Mouse (Mus musculus) spleen, postnatal 14 days (tissue): ENCODE data around the gene Drd5.
A peak's percentile ranks its signal among the peaks of the same experiment; 100 is the strongest.

Experiments used
- DNase-seq, 2 experiments: peaks; one replicate each; pipeline ENCODE4 v3.0.0; 2021 to 2022; ENCODE audit warnings: low spot score in 2 of 2

The Drd5 gene

GRCm38 (mm10) chr5:38318966-38319786 lies at the start of gene Drd5:
Drd5 (plus strand) TSS chr5:38319367.
- no peak for DNase-seq

DNA sequence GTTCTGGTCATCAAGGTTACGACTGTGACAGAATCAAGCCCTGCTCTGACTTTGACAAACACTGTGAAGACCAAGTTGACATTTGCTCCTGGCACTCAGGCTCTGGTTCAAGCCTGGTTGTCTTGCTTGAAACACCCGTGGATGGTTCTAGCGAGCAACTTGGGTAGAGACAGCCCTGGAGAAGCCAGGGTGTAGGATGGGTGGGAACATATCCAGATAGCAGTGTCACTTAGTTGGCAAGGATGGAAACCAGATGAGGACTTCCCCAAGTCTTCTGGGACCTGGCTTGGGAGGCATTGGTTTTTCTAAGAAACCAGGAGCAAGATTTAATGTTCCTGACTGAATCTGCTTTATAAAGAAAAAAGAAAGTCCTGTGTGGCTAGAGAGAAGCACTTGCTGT lies 48.2 kb upstream of the Drd5 start:
- DNase-seq = no peak

GRCm38 (mm10) chr5:38273831-38274230 lies 45.3 kb upstream of the Drd5 start:
- no peak for DNase-seq

- no peak for DNase-seq
Measured at GRCm38 (mm10) chr5:38275771-38276170, 43.4 kb upstream of the Drd5 start, which contains the start of gene Otop1. Otop1 (plus strand) TSS chr5:38275972.

DNA sequence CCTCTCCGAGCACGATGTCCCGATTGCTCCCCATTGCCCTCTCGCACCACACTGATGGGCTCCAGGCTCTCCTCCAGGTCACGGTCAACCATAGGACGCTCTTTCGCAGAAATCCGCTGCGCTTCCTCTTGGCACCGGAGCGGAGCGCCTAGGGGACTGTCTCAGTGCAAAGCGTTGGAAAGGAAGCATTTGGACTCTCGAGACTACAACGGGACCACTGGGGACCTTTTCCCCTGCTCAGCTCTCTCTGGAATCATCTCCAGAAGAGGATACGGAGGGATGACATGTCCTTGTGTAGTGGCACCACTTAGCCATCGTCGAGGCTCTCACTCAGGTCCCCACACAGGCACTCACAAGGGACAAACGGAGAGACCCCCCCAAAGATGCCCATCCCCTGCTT lies 42.7 kb upstream of the Drd5 start:
- DNase-seq = no peak

DNA sequence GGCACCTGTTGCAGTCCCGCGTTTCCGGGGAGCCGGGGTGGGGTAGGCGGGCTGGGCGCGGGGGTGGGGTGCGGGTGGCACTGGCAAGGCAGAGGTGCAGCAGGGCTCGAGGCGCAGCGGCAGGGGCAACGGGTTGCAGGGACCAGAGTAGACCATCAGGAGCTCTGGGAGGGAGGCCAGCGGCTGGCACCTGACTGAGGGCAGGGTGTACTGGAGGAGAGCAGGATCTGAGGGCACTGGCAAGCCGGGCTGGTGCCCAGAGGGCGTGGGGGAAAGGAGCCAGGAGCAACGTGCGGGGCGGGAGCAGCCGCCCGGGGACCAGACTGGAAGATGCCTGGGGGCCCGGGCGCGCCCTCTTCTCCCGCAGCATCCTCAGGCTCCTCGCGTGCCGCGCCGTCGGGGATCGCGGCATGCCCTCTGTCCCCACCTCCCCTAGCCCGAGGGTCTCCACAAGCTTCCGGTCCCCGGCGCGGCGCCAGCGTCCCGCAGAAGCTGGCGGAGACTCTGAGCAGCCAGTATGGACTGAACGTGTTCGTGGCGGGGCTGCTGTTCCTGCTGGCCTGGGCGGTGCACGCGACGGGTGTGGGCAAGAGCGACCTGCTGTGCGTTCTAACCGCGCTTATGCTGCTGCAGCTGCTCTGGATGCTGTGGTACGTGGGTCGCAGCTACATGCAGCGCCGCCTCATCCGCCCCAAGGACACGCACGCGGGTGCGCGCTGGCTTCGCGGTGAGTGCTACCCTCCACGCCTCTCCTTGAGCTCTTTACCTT lies 41.9 kb upstream of the Drd5 start:
- DNase-seq = no peak

- no peak for DNase-seq
Measured at GRCm38 (mm10) chr5:38277936-38278600, 41.1 kb upstream of the Drd5 start.

DNA sequence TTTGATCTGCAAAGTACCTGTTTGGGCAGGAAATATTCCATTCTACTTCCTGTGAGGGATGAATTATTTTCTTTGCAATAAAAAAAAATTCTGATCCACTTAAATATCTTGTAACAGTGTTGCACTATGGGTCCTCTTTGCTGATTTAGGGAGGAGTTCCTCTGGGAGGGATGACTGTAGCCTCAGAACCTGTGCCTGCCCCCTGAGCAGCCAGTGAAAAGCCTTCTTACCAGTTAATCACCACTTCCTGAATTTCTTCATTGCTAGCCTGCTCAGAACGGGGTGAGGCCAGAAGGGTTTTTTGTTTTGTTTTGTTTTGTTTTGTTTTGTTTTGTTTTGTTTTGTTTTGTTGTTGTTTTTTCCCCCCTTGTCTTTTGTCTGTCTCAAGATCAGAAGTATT lies 39.1 kb upstream of the Drd5 start:
- no peak for DNase-seq

DNA sequence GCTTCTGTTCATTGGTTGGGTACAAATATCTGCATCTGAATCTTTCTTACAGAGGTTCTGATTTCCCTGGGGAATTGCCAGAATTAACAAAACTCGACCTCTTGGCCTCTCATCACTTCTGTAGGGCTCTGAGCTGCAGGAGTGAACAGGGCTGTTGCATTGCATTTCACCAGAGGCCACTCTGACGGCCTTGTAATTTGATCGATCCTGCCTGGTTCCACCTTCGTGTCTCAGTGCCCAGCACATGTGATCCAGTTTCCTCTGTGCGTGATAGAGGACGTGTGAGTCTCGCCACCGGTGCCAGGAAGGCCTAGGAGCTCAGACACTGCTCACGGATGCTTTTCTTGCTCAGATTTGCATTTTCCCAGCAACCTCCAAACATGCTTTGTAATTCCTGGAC lies 33.4 kb upstream of the Drd5 start:
- no peak for DNase-seq

DNA sequence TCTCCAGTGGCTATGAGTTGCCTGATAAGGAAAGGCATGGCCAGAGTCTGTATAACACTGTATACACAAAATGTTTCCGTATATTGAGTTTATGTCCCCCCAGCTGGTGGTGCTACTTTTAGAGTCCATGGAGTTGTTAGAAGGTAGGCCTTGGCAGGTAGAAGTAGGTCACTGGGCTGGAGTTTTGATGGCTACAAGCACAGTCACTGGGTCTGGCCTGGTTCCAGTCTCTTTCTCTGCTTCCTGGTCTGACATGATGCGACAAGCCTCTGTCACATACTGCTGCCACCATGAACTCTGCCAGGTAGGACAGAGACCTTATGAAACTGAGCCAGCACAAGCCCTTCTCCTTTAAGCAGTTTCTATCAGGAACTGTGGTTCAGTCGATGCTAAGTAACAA lies 30.7 kb upstream of the Drd5 start:
- no peak for DNase-seq

DNA sequence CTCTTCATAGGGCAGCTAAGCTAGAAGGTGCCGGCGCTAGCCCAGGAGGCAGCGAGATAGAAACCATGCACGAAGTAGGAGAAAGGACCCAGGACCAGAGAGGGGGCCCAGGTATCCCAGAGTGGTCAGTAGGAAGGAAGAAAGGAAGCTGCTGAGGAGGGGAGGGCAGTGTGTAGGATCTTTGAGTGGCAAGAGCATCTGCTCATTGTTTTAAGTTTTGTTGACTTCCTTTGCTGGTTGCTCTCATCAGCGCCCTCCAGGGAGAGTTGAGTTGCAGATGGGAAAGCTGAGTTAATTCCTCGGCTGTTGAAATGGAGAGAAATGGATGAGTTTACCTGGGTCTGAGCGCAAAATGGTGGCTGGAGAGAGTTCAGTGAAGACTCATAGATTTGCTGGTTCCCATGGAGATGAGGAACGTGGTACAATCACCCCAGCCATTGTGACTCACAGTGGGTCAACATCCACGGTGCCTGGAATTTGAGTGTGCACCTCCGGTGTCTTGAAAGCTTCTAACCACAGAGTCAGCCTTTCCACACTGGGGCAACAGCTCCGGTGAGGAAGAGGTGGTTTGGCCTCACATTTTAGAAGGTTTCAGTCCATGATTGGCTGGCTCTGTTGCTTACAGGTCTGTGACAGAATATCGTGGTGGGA lies 17.3 kb upstream of the Drd5 start:
- no peak for DNase-seq

DNA sequence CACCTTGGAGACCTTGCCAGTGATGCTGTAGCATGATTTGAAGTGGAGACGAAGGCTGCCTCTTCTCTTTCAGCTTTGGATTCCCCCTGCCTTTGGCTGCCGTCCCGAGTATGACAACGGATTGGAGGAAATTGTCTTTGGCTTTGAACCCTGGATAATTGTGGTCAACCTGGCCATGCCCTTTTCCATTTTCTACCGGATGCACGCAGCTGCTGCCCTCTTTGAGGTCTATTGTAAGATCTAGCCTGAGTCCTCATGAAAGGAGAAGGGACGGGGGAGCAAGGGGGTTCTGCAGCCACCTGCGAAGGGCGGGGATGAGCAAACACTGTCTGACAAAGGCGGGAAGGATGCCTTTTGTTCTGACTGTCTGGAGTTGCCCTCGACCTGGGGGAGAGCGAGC lies 16.5 kb upstream of the Drd5 start:
- no peak for DNase-seq

- no peak for DNase-seq
Measured at GRCm38 (mm10) chr5:38305241-38305640, 13.9 kb upstream of the Drd5 start.

- peak; percentile 61 to 78 for DNase-seq
Measured at GRCm38 (mm10) chr5:38307255-38308101, 11.7 kb upstream of the Drd5 start.

- peak in 1 of 2 experiments; percentile 44 for DNase-seq
Measured at GRCm38 (mm10) chr5:38308873-38309272, 10.3 kb upstream of the Drd5 start.

DNA sequence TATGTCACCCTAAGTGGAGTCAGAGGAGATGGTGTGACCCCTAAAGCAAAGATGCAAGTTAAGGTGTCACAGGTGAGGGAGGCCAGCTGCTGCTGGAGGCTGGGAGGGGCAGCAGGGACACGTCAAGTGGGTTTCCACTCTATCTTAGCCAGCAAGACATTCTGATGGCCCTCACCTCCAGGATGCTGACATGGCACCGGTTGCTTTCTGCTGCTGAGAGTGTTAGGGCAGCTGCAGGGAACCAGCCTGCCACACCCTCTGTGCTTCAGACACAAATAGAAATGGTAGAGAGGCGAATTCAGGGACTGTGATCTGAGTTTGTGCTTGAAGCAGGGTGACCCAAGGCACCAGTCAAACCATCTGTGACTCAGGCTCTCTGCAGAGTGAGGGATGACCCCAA lies 9.4 kb upstream of the Drd5 start:
- DNase-seq = no peak

DNA sequence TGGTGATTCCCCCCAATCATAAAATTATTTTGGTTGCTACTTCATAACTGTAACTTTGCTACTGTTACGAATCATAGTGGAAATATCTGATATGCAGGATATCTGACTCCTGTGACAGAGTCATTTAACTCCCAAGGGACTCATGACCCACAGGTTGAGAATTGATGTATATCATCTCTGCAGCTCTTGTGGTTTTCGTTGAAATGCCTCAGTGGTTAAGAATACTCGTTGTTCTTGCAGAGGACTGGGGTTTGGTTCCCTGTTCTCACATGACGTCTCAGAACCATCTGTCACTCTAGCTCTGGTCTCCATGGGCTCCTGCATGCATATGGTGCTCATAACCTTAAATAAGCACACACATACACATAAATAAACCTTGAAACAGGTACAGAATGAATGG lies 14.2 kb downstream of the Drd5 start:
- no peak for DNase-seq

DNA sequence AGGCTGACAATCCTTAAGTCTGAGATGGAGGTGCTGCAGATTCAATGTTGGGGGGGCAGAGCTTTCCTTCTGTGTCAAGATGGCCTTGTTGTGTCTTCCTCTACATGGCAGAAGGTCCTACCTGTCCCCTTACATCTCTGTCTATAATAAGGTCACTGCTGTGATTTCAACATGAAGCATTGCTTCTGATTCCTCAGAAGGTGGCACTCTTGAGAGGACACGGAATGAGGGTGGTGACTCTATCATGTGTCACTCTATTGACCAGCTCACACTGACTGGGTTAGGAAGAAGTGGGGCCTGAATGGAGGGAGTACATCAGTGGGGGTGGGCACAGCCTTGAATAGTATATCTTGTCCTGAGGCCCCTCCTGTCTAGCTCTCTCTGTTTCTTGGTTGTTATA lies 15.4 kb downstream of the Drd5 start:
- DNase-seq = no peak

- DNase-seq = no peak
Measured at GRCm38 (mm10) chr5:38343101-38343500, 23.9 kb downstream of the Drd5 start.

- no peak for DNase-seq
Measured at GRCm38 (mm10) chr5:38346646-38347432, 27.7 kb downstream of the Drd5 start.
